Mouse (Mus musculus) frontal cortex, postnatal 25 days (tissue): ENCODE measurements at regions not wholly inside any gene's neighbourhood (a gene's known extent, or its start where the extent isn't known, plus 50 kb on each side); places are given as distances from the start of the nearest gene placed in this dataset.
"Not testable (repeated sequence)": the region's sequence is repeated elsewhere in the genome, so short reads cannot be mapped to it uniquely, and the experiment has no call there.

Experiments used
- DNase-seq, 2 experiments: peaks; one replicate each; pipeline ENCODE4 v3.0.0; 2022; ENCODE audit warnings: low spot score in 2 of 2

DNA sequence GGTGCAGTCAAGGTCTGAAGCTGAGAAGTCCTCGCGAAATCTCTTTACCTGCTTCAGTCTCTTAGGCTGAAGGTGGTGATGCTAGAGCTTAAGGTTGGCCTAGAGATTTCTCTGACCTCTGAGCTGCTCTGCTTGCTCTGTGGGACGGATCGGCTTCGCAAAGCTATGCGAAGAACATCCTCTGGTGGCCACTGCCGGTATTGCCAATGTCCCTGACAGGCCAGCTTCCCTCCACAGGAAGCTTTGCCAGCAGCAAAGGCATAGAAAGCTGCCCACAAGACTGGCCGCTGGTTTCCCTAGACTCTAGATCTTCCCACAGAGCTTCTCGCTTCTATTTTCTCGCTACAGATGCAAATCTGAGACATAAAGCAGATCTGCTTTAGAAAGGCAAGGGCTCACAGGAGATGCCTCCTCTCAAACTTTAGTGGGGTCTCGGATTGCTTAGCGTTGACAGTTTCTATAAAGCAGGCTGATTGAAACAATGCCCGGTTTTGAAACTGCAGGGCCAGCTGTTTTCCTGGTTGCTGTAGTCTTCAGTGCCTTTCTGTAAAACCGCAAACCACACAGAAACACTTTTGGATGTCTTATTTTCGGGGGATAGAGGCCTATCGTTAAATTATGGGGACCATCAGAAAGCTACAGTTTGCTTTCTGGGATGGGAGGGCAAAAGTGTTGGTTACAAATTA lies 153.7 kb downstream of the Car8 start:
- DNase-seq = peak; percentile 78 to 81

DNA sequence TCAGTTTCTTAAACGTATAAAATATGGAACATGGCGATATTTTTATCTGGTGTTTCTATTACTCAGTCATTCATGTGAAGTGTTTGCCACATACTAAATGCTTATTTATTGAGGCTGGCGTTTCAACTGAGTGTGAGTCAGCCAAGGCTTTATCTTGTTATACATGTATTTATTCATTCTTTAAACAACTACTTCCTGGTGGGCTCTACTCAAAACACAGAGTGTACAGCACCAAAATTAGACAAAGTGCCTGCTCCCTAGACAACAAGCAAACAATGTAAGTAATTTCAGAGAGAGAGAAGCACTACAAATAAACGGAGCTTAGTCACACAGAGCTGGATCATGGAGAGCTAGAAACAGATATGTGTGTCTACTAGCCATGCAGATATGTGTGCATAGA lies 159.5 kb downstream of the Car8 start:
- DNase-seq = no peak

DNA sequence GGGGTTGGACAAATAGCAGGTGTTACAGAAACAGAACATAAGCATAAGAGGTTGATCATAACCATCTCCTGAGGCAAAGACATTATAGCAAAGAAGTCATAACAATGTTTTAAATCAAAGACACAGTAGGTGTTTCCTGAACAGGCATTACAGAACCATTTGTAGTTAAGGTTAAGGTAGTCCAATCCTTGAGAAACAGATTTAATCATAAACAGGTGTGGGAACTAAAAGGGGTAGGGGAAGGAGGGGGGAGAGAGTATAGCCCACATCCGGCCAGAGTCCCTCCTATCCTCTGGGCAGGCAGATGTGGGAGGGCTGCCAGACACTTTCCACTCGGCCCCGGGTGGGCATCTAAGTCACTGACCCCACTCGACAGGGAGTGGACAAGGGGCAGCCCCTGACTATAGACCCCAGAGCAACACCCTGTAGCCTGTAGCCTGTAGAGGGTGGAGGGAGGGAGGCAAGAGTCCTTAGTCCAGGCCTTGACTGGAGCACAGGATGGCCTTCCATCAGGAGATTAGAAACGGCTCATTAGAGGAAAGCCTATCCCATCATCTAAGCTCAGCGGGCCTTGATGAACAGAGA lies 165.8 kb downstream of the Car8 start:
- no peak for DNase-seq

- not testable (repeated sequence) for DNase-seq
Measured at GRCm38 (mm10) chr4:8070693-8071092, 168.1 kb downstream of the Car8 start.

DNA sequence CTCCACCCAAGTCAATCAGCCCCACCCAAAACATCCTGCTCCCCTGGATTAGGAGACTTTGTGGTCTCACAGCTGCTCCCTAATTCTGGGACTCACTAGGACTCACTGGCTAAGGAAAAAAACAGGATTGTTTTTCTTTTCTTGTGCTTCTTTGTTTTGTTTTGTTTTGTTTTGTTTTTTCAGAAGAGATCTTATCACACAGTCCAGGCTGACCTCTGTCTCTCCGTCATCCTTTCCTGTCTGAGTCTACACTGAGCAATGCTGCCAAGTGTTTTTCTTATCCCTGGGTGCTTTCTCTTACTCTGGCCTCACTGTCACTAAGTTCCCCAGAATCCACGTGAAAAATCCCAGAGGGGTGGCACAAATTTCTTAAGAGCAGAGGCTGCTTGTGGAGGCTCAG lies 170.8 kb downstream of the Car8 start:
- DNase-seq = no peak

DNA sequence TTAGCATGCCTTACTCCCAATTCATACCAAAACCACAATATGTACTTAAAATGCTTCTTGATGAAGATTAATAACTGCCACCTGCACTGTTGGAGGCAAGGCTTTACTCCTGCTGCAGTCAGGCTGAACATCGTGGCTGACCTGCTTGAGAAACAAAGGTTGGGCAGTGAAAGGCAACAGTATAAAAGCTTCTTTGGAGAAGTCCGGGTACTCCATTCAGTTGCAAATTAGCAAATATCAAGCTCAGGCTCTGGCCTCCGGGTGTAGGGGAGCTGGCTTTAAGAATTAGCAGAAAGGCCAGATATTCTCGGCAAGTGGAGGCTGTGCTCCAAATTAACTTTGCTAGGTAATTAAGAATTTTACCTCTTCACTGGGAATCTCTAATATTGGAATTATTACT lies 197.1 kb downstream of the Car8 start:
- DNase-seq = no peak

DNA sequence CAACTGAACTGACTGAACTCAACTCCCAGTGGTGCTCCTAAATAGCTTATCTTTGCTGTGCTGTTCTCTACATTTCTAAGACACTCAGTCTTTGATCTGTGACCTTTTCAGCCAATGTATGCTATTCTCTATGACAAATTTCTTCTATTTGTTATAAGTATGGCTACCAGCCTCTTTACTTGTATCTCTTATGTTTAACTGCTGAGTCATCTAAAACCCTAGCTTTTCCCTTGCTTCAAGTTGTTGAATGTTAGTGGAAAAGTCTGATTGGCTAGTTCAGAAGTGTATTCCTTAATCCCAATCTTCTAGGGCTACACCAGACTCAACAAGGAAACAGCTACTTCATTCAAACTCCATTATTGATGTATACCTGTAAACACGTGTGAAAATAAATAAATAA lies 201.0 kb downstream of the Car8 start:
- DNase-seq = no peak

- not testable (repeated sequence) for DNase-seq
Measured at GRCm38 (mm10) chr4:8033402-8033801, 205.4 kb downstream of the Car8 start.

- DNase-seq = peak in 1 of 2 experiments; percentile 11
Measured at GRCm38 (mm10) chr4:8005155-8005554, 233.7 kb downstream of the Car8 start.

GRCm38 (mm10) chr4:7997575-7997953 lies 241.3 kb downstream of the Car8 start:
- DNase-seq = no peak

- DNase-seq = no peak
Measured at GRCm38 (mm10) chr4:7996923-7997574, 241.8 kb downstream of the Car8 start.

DNA sequence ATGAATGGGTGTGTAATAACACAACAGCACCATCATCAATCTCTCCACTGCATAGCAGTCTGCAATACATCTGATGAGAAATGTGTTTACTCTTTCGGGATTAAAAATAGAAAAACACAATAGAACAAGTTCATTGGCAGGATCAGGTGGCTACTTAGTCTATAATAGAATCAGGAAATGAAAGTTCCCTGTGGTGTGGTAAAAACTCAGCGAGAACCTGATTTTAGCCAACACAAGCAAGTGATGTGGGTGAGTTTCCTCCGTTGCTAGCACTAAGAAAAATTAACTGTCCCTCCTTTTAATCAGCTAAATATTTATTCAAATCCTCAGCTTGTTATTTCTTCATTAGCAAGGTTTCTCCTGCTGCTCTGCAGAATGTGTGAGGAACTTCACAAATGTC lies 245.9 kb downstream of the Car8 start:
- no peak for DNase-seq

- no peak for DNase-seq
Measured at GRCm38 (mm10) chr4:7987781-7988180, 251.1 kb downstream of the Car8 start.

DNA sequence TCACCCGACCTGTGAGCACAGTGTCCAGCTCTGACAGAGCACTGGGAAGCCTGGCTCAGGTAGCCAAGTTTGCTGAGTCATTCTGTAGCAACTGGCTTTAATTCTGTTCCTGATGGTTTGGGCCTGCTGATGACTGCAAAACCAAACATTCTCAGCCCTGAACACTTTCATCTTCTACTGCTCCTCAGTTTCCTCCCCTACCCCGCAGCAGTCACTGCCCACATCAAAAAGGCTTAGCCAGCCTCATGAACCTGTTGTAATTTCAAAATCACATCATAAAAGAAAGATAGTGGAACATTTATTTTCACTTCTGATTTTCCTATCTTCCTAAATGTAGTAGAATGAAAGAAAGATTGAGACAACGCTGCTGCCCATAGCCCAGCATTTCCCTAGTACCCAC lies 251.5 kb downstream of the Car8 start:
- no peak for DNase-seq

GRCm38 (mm10) chr4:7984814-7985213 lies 254.0 kb downstream of the Car8 start:
- no peak for DNase-seq

GRCm38 (mm10) chr4:7979772-7980351 lies 259.0 kb downstream of the Car8 start:
- DNase-seq = no peak

- DNase-seq = no peak
Measured at GRCm38 (mm10) chr4:7977661-7978444, 261.0 kb downstream of the Car8 start.

DNA sequence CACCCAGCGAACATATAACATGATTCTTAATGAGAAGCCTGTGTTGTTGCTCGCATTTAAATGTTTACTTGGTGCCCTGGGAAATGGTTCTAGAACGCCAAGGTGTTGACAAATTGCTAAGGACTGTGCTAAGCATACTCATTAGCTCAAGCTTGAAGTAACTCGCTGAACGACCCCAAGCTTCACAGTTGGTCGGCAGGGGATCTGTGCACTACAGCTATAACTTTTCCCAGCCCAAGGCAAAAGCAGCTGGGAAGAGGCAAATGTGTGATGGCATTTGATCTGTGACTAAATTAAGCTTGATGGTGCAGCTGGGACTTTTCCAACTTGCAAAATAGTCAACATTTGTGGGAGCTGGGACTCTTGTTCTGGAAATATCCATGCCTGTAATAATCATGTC lies 268.6 kb downstream of the Car8 start:
- DNase-seq = no peak

GRCm38 (mm10) chr4:7965663-7966062 lies 273.2 kb downstream of the Car8 start:
- no peak for DNase-seq

DNA sequence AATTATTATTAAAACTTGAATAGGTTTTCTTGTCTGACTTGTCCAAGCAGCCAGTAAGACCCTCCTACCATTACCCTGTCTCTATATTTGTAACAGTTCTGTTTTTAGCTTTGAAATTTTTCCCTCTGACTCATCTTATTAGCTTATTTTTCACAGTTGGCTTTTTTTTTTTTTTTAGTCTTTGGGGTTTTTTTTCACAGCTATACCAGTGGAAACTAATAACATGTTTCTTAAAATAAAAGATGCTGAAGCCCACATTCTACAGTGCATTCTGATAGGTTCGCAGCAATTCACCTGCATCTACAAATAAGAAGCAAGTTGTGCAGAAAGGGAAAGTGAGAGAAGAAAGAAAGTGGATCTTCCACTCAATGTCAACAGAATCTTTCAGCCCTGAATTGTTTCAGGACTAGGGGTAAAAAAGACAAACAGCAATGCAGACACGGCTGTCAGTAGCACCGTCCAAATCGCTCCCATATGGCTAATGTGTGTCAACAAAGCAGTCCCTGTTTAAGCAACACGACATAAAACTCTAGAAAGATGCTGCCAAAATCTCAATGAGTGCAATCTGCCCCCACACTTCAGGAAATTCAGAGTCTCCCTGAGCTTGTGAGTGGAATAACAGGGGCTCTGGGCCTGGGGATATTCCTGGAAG lies 277.2 kb downstream of the Car8 start:
- DNase-seq = no peak

- DNase-seq = no peak
Measured at GRCm38 (mm10) chr4:7960335-7960734, 278.5 kb downstream of the Car8 start.

DNA sequence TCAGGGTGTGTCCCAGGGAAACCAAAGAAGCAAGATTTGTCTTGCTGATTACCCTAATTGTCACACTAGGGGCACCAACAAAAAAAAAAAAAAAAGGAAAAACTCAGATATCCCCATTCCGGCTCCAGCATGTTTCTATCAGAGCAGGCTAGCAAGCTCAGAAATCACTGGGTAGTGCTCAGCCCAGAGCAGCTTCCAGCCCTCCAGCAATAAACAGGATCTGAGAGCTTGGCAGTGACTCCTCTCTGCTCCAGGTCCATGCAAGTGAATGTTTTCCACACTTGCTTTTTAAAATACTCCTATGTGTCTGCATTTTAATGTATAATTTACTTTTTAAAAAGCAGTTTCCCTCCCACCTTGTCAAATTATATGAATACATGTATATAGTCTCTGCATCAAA lies 290.8 kb downstream of the Car8 start:
- DNase-seq = no peak
